Mouse (Mus musculus): ENCODE results near the gene Gli2.

GRCm38 (mm10) chr1:118988331-118988730 lies 65.1 kb downstream of the Gli2 start:
- TF ChIP-seq CTCF (IDR thresholded peaks at IDR 0.05; ENCODE audit: insufficient read depth, low read depth, low read length) (no peak), POLR2A (IDR thresholded peaks at IDR 0.05; ENCODE audit: insufficient read depth, low read depth, low read length) (no peak)

Data from olfactory bulb, adult 2 months (tissue).